Mouse (Mus musculus) kidney, postnatal 0 days (tissue): Measurements from ENCODE around the gene Gm29094. TPM values are rescaled to one million over a fixed set of nuclear protein-coding genes. Genes with fewer than 3 reads are reported as not detected.
"Not testable (repeated sequence)": the region's sequence is repeated elsewhere in the genome, so short reads cannot be mapped to it uniquely, and the experiment has no call there.

Experiments
- ATAC-seq: fragments of 200-750 bp; cut with Nextera tagmentation; replicated peaks from 2 replicates; pipeline ENCODE4 v1.8.0; 2017; ENCODE audit warnings: low read depth, moderate number of reproducible peaks, moderate TSS enrichment, moderate library complexity; ENCODE audit not compliant: low FRiP score
- DNase-seq: peaks from one replicate; pipeline ENCODE4 v3.0.0-alpha.2; 2016; ENCODE audit warnings: low spot score
- H3K27ac ChIP-seq: fragments of 300-500 bp; sonication (generic); 2 replicates; pipeline ENCODE4 v1.5.1; 2014; ENCODE audit warnings: mild to moderate bottlenecking
- H3K27me3 ChIP-seq: fragments of 300-500 bp; sonication (generic); 2 replicates; pipeline ENCODE4 v1.6.1; 2014; ENCODE audit warnings: low read length, mixed read lengths; ENCODE audit not compliant: insufficient read depth
- H3K36me3 ChIP-seq: fragments of 300-500 bp; sonication (generic); 2 replicates; pipeline ENCODE4 v1.6.1; 2014; ENCODE audit warnings: low read length, mixed read lengths; ENCODE audit not compliant: insufficient read depth
- H3K4me1 ChIP-seq: fragments of 300-500 bp; sonication (generic); replicated peaks from 2 replicates; pipeline ENCODE4 v1.6.1; 2014; ENCODE audit warnings: antibody characterized with exemption, low read length, mixed read lengths; ENCODE audit not compliant: insufficient read depth
- H3K4me2 ChIP-seq: fragments of 300-500 bp; sonication (generic); 2 replicates; pipeline ENCODE4 v1.6.1; 2014; ENCODE audit warnings: mild to moderate bottlenecking, low read length, moderate library complexity, mixed read lengths
- H3K4me3 ChIP-seq: fragments of 300-500 bp; sonication (generic); replicated peaks from 2 replicates; pipeline ENCODE4 v1.5.1; 2014; ENCODE audit warnings: low read depth, low read length
- H3K9ac ChIP-seq: fragments of 300-500 bp; sonication (generic); 2 replicates; pipeline ENCODE4 v1.6.1; 2014; ENCODE audit warnings: low read depth, low read length
- H3K9me3 ChIP-seq: fragments of 300-500 bp; sonication (generic); replicated peaks from 2 replicates; pipeline ENCODE4 v1.6.1; 2016; ENCODE audit warnings: low read length, inconsistent platforms, mixed read lengths
- CTCF ChIP-seq: IDR thresholded peaks from 2 replicates; pipeline ENCODE4 v1.5.1; 2016; ENCODE audit warnings: antibody characterized with exemption, low read depth, mild to moderate bottlenecking, moderate library complexity
- WGBS: fragments of 180-500 bp; shearing (Covaris S2); extraction: QIAGEN DNeasy Blood & Tissue Kit; methylation state at CpG from one replicate; pipeline ENCODE4 v1.1.7; 2014; 5-methylcytosine and 5-hydroxymethylcytosine counted together
- polyA plus RNA-seq: library from polyadenylated mRNA; unstranded; fragments of >200 nt; fragmentation: Nextera tagmentation; extraction: Ambion mirVana; gene quantifications from 2 replicates; pipeline ENCODE4 v1.2.1, GENCODE M21; 2015

Gene Gm29094
- polyA plus RNA-seq, 1 experiment from 2014 or later: 1.5 TPM

- H3K4me1 ChIP-seq, H3K27me3 ChIP-seq, H3K9ac ChIP-seq, H3K9me3 ChIP-seq, H3K36me3 ChIP-seq: not testable (repeated sequence)
- DNase-seq (peak; percentile 23), ATAC-seq (peak; percentile 68)
- H3K4me3 ChIP-seq: peak within 1 kb of the TSS; percentile 26
- TF ChIP-seq CTCF: peak; percentile 41; the same call in 1 of the 2 replicates
- H3K27ac ChIP-seq: peak within 1 kb of the TSS; percentile 82
- peak within 1 kb of the TSS; percentile 44 for H3K4me2 ChIP-seq
- 26% methylated on average over 9 of the region's 12 CpGs for WGBS
Observed at GRCm38 (mm10) chr9:89210353-89211064, 11.3 kb downstream of the Gm29094 start, which contains the start of gene Mthfs. Gene Mthfs, plus strand, starts transcription at chr9:89210676.

DNA sequence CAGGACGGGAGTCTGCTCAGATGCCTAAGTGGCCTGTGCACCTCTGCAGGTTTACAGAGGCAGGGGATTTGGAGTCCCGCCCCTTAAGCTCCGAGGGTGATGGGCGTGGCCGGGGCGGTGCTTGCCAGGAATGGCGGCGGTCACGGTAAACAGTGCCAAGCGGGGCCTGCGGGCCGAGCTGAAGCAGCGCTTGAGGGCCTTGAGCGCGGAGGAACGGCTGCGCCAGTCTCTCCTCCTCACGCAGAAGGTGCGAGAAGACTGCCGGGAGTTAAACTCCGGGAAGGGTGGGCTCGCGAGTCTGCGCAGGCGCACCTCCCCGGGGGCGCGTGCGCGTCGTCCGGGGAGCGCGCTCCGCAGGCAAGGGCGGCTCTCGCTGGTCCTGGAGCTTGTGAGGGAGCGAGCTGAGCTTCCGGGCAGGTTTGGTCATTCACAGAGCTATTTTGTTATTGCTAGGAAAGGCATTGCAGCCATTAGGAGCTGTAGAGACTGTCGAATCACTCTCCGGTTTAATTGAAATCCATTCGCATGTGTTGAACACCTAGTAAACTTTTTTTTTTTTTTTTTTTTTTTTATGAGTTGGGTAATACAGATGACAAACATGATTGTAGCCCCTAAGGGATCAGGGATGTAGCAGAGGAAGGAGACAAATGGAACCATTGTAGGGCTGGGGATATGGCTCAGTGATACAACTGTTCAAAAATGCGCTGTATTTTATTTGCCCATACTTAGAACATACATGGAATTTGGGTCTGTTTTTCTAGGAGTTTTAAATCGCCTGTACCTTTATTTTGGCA is 12.1 kb downstream of the Gm29094 start:
- H3K36me3 ChIP-seq, H3K9me3 ChIP-seq, H3K4me1 ChIP-seq, H3K9ac ChIP-seq, H3K27me3 ChIP-seq: not testable (repeated sequence)
- peak overlapping the region; percentile 82 for H3K27ac ChIP-seq
- 9% methylated on average over 5 of the region's 44 CpGs for WGBS
- H3K4me2 ChIP-seq: peak overlapping the region; percentile 41
- peak; percentile 95 for ATAC-seq
- peak; percentile 15 for DNase-seq
- H3K4me3 ChIP-seq: peak overlapping the region; percentile 26

DNA sequence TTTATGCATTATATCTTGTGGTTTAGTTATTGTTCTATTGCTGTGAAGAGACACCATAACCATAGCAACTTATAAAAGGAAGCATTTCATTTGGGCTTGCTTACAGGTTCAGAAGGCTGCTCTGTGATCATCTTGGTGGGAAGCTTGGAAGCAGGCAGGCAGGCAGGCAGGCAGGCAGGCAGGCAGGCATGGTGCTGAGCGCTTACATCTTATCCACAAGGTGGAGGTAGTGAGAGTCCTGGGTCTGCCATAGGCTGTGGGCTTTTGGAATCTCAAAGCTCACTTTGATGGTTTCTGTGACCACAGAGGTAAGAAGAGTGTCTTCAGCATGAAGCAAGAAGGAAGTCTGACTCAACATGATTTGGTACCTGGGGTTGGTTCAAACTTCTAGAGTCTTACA is 13.2 kb downstream of the Gm29094 start:
- H3K36me3 ChIP-seq, DNase-seq, H3K27me3 ChIP-seq, H3K4me2 ChIP-seq, H3K9ac ChIP-seq, H3K27ac ChIP-seq, H3K4me3 ChIP-seq, H3K9me3 ChIP-seq, ATAC-seq, H3K4me1 ChIP-seq: not testable (repeated sequence)
- TF ChIP-seq CTCF: peak; percentile 41; the same call in 1 of the 2 replicates
- 46% methylated on average over 1 of the region's 1 CpGs for WGBS

DNA sequence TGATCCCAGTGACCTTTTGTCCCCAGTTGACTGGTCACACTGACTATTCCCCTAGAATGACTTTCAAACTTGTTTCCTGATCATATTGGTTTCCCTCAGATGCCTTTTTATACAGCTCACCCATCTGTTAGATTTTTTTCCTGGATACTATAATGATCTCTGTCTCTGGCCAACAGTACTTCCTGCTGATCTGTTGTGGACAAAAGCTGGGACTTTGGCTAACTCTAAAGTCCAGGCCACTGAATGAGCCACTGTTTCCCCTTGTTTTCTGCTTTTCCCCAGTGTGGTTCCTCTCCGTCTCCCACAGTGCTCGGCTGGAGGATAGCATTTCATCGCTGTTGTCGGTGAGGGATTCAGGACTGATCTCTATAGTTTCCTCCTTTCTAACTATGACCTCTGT is 19.0 kb downstream of the Gm29094 start:
- ATAC-seq, H3K4me1 ChIP-seq, H3K4me2 ChIP-seq, H3K4me3 ChIP-seq, DNase-seq, H3K9me3 ChIP-seq, H3K27me3 ChIP-seq, H3K27ac ChIP-seq, H3K36me3 ChIP-seq, H3K9ac ChIP-seq: not testable (repeated sequence)
- 81% methylated on average over 4 of the region's 4 CpGs for WGBS

DNA sequence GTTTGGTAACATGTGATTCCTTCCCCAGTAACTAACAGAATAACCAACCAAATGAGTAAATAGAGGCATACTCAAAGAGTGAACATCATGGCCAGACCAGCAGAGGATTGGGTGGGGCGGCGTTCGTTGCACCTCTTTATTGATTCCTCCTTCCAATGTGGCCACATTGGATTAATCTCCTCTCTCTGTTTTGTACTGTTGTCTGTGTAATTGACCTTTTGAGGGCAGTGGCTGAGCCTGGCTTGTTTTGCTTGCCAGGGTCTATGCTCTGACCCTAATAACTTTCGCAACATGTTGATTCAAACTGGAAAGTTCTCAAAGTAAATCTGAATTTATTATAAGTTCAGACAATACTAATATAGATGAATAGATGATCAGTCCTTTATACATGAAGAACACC is 20.5 kb downstream of the Gm29094 start:
- H3K9me3 ChIP-seq, H3K27ac ChIP-seq, H3K36me3 ChIP-seq, H3K4me3 ChIP-seq, DNase-seq, ATAC-seq, H3K27me3 ChIP-seq, H3K4me2 ChIP-seq, H3K4me1 ChIP-seq, H3K9ac ChIP-seq: not testable (repeated sequence)
- 98% methylated on average over 3 of the region's 4 CpGs for WGBS

- not testable (repeated sequence) for H3K4me2 ChIP-seq, H3K9ac ChIP-seq, H3K9me3 ChIP-seq, H3K27me3 ChIP-seq, H3K27ac ChIP-seq, DNase-seq, ATAC-seq, H3K36me3 ChIP-seq, H3K4me3 ChIP-seq, H3K4me1 ChIP-seq
- WGBS: 68% methylated on average over 6 of the region's 6 CpGs
Observed at GRCm38 (mm10) chr9:89220704-89221287, 21.6 kb downstream of the Gm29094 start.
